Mouse (Mus musculus): ENCODE data around the gene Usf1. TPM values are rescaled to one million over a fixed set of nuclear protein-coding genes. Genes with fewer than 3 reads are reported as not detected.

Usf1 gene
- polyA plus RNA-seq, 1 experiment from 2014 or later: 166 TPM

GRCm38 (mm10) chr1:171454926-171455325, 43.8 kb downstream of the Usf1 start:
- H3K27me3 ChIP-seq (ENCODE audit: control insufficient read depth, insufficient read depth, low read length): no peaks in the 10 kb centered on the region
- no peak overlapping the region for H3K4me2 ChIP-seq (replicated peaks)
- WGBS: 85% methylated on average over 6 of the region's 6 CpGs
- no peaks in the 10 kb centered on the region for H3K36me3 ChIP-seq (replicated peaks; ENCODE audit: control insufficient read depth, insufficient read depth)
- ATAC-seq (ENCODE audit: low FRiP score): no peak
- H3K4me3 ChIP-seq (replicated peaks; ENCODE audit: low read length): no peak overlapping the region
- no peaks in the 10 kb centered on the region for H3K9me3 ChIP-seq (ENCODE audit: control insufficient read depth, low read length)
- H3K27ac ChIP-seq: no peak overlapping the region
- H3K4me1 ChIP-seq (replicated peaks; ENCODE audit: control insufficient read depth, insufficient read depth, low read length): peaks cover 3% of the 10 kb centered on the region; the same call in 1 of the 2 replicates
- no peak for DNase-seq (ENCODE audit: low spot score)
- H3K9ac ChIP-seq: no peak overlapping the region

- Histone ChIP-seq H3K9me3 (ENCODE audit: control insufficient read depth, low read length) (no peaks in the 10 kb centered on the region), H3K27me3 (ENCODE audit: control insufficient read depth, insufficient read depth, low read length) (no peaks in the 10 kb centered on the region)
- ATAC-seq (ENCODE audit: low FRiP score): no peak
Measured at GRCm38 (mm10) chr1:171457568-171457967, 46.5 kb downstream of the Usf1 start.

GRCm38 (mm10) chr1:171459791-171460190, 48.7 kb downstream of the Usf1 start:
- no peaks in the 10 kb centered on the region for H3K36me3 ChIP-seq (replicated peaks; ENCODE audit: control insufficient read depth, insufficient read depth)
- ATAC-seq (ENCODE audit: low FRiP score): no peak
- no peak overlapping the region for H3K4me3 ChIP-seq (replicated peaks; ENCODE audit: low read length)
- no peaks in the 10 kb centered on the region for H3K9me3 ChIP-seq (ENCODE audit: control insufficient read depth, low read length)
- 49% methylated on average over 5 of the region's 5 CpGs for WGBS
- H3K27me3 ChIP-seq (ENCODE audit: control insufficient read depth, insufficient read depth, low read length): no peaks in the 10 kb centered on the region
- no peak overlapping the region for H3K4me2 ChIP-seq (replicated peaks)
- peaks cover 7% of the 10 kb centered on the region; the same call in 1 of the 2 replicates for H3K4me1 ChIP-seq (replicated peaks; ENCODE audit: control insufficient read depth, insufficient read depth, low read length)
- H3K9ac ChIP-seq: no peak overlapping the region
- peak; percentile 38 for DNase-seq (ENCODE audit: low spot score)
- no peak overlapping the region for H3K27ac ChIP-seq

More at GRCm38 (mm10) chr1:171457568-171457967, 46.5 kb downstream of the Usf1 start:
- Histone ChIP-seq H3K4me2 (replicated peaks) (no peak overlapping the region), H3K36me3 (replicated peaks; ENCODE audit: control insufficient read depth, insufficient read depth) (no peaks in the 10 kb centered on the region), H3K4me3 (replicated peaks; ENCODE audit: low read length) (no peak overlapping the region), H3K27ac (no peak overlapping the region), H3K4me1 (replicated peaks; ENCODE audit: control insufficient read depth, insufficient read depth, low read length) (peaks cover 7% of the 10 kb centered on the region; the same call in 1 of the 2 replicates), H3K9ac (no peak overlapping the region)
- 95% methylated on average over 1 of the region's 1 CpGs for WGBS
- no peak for DNase-seq (ENCODE audit: low spot score)

GRCm38 (mm10) chr1:171460551-171461503, 49.7 kb downstream of the Usf1 start:
- H3K4me1 ChIP-seq (replicated peaks; ENCODE audit: control insufficient read depth, insufficient read depth, low read length): peaks cover 7% of the 10 kb centered on the region; the same call in 1 of the 2 replicates
- H3K4me2 ChIP-seq (replicated peaks): no peak overlapping the region
- 91% methylated on average over 22 of the region's 22 CpGs for WGBS
- H3K9me3 ChIP-seq (ENCODE audit: control insufficient read depth, low read length): no peaks in the 10 kb centered on the region
- ATAC-seq (ENCODE audit: low FRiP score) (no peak), DNase-seq (ENCODE audit: low spot score) (no peak)
- H3K9ac ChIP-seq: no peak overlapping the region
- no peaks in the 10 kb centered on the region for H3K36me3 ChIP-seq (replicated peaks; ENCODE audit: control insufficient read depth, insufficient read depth)
- no peak overlapping the region for H3K27ac ChIP-seq
- no peaks in the 10 kb centered on the region for H3K27me3 ChIP-seq (ENCODE audit: control insufficient read depth, insufficient read depth, low read length)
- H3K4me3 ChIP-seq (replicated peaks; ENCODE audit: low read length): no peak overlapping the region

GRCm38 (mm10) chr1:171463133-171463532, 52.0 kb downstream of the Usf1 start:
- no peak overlapping the region for H3K9ac ChIP-seq
- ATAC-seq (ENCODE audit: low FRiP score) (no peak), DNase-seq (ENCODE audit: low spot score) (no peak)
- no peak overlapping the region for H3K4me3 ChIP-seq (replicated peaks; ENCODE audit: low read length)
- no peaks in the 10 kb centered on the region for H3K36me3 ChIP-seq (replicated peaks; ENCODE audit: control insufficient read depth, insufficient read depth)
- no peaks in the 10 kb centered on the region for H3K27me3 ChIP-seq (ENCODE audit: control insufficient read depth, insufficient read depth, low read length)
- no peak overlapping the region for H3K27ac ChIP-seq
- H3K4me2 ChIP-seq (replicated peaks): no peak overlapping the region
- H3K9me3 ChIP-seq (ENCODE audit: control insufficient read depth, low read length): no peaks in the 10 kb centered on the region
- 95% methylated on average over 3 of the region's 3 CpGs for WGBS
- H3K4me1 ChIP-seq (replicated peaks; ENCODE audit: control insufficient read depth, insufficient read depth, low read length): peaks cover 7% of the 10 kb centered on the region; the same call in 1 of the 2 replicates

GRCm38 (mm10) chr1:171465749-171466412, 54.8 kb downstream of the Usf1 start:
- ATAC-seq (ENCODE audit: low FRiP score) (no peak), DNase-seq (ENCODE audit: low spot score) (no peak)
- Histone ChIP-seq H3K9ac (no peak overlapping the region), H3K9me3 (ENCODE audit: control insufficient read depth, low read length) (no peaks in the 10 kb centered on the region), H3K36me3 (replicated peaks; ENCODE audit: control insufficient read depth, insufficient read depth) (no peaks in the 10 kb centered on the region), H3K4me2 (replicated peaks) (no peak overlapping the region), H3K4me3 (replicated peaks; ENCODE audit: low read length) (no peak overlapping the region), H3K27me3 (ENCODE audit: control insufficient read depth, insufficient read depth, low read length) (no peaks in the 10 kb centered on the region), H3K4me1 (replicated peaks; ENCODE audit: control insufficient read depth, insufficient read depth, low read length) (no peaks in the 10 kb centered on the region), H3K27ac (no peak overlapping the region)
- WGBS: 95% methylated on average over 5 of the region's 5 CpGs

- Histone ChIP-seq H3K4me3 (replicated peaks; ENCODE audit: low read length) (no peak overlapping the region), H3K27ac (no peak overlapping the region), H3K4me1 (replicated peaks; ENCODE audit: control insufficient read depth, insufficient read depth, low read length) (no peaks in the 10 kb centered on the region), H3K4me2 (replicated peaks) (no peak overlapping the region), H3K36me3 (replicated peaks; ENCODE audit: control insufficient read depth, insufficient read depth) (no peaks in the 10 kb centered on the region), H3K27me3 (ENCODE audit: control insufficient read depth, insufficient read depth, low read length) (no peaks in the 10 kb centered on the region), H3K9me3 (ENCODE audit: control insufficient read depth, low read length) (no peaks in the 10 kb centered on the region), H3K9ac (no peak overlapping the region)
- no peak for ATAC-seq (ENCODE audit: low FRiP score)
- 84% methylated on average over 4 of the region's 4 CpGs for WGBS
- DNase-seq (ENCODE audit: low spot score): no peak
Measured at GRCm38 (mm10) chr1:171466565-171466964, 55.5 kb downstream of the Usf1 start.
